Mouse (Mus musculus): Measurements from ENCODE around the gene Sec16a.

Gene Sec16a

DNA sequence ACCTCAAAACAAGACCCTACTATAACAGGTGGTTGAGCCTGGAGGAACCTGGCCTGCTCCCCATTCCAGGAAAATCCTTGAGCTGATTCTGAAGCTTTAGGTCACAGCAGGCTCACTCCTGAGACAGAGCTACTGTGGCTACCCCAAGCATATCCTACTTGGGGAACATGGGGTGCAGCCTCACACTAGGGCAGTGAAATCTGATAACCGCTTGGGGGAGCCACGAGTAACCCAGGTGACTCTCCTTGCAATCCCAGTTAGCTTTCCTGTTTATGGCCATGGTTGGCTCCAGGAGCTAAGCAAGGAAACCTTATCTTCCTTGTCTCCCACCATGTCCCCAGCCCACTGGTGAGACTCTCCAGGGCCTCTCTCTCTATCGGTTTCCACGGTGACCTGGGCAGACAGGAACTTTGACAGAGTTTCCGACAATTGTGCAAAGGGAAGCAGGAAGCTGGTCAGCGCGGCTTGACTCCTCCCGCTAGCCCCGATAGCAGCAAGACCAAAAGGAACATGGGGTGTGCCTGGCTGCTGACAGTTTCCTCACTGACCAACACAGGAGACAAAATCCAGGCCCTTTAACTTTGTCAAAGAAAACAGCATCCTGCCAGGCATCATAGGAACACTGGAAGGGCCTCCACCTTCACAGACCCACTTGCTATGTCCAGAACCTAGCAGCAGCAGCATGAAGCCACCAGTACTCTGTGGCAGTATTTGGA, 29.9 kb upstream of the Sec16a start:
- peak in 1 of 2 experiments; percentile 40 for DNase-seq (ENCODE audit: low spot score in 2 of 2)

DNA sequence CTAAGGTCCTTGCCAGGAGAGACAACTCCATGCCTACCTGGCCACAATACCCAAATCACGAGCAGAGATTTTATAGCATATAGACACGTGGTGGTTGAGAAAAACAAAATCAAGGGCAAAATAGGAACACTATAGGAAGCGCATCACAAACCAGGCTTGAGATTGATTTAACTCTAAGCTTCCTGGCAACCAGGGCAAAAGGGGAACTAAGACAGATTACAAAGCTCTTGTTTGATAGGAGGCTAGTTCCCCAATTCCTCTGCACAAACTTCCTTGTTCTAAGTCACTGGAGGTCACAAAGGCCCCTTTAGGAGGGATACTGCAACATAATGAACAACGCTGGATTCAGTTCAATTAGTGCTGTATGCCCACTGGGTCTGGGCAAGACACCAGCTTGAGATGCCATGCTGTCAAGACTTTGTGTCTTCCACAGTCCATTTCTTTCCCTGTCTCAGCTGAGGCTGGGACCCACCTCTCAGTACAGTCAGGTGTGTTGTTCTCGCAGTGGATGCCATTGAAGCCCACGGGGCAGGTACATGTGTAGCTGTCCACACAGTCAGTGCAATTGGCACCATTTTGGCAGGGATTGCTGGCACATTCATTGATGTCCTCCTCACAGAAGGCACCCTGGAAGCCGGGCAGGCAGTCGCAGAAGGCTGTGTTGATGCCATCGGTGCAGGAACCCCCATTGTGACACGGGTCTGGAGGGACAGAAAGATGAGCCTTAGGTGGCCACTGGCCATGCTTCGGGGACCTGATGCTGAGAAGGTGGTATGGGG, 27.5 kb upstream of the Sec16a start:
- no peak for DNase-seq (ENCODE audit: low spot score in 2 of 2)

- DNase-seq (ENCODE audit: low spot score in 2 of 2): no peak
Measured at GRCm38 (mm10) chr2:26471652-26472285, 26.8 kb upstream of the Sec16a start.

- DNase-seq (ENCODE audit: low spot score in 2 of 2): no peak
Measured at GRCm38 (mm10) chr2:26470967-26471366, 26.0 kb upstream of the Sec16a start.

- no peak for DNase-seq (ENCODE audit: low spot score in 2 of 2)
Measured at GRCm38 (mm10) chr2:26468376-26468775, 23.4 kb upstream of the Sec16a start.

- DNase-seq (ENCODE audit: low spot score in 2 of 2): no peak
Measured at GRCm38 (mm10) chr2:26463412-26463811, 18.4 kb upstream of the Sec16a start.

GRCm38 (mm10) chr2:26462980-26463379, 18.0 kb upstream of the Sec16a start:
- DNase-seq (ENCODE audit: low spot score in 2 of 2): no peak

GRCm38 (mm10) chr2:26461667-26462066, 16.7 kb upstream of the Sec16a start:
- no peak for DNase-seq (ENCODE audit: low spot score in 2 of 2)

GRCm38 (mm10) chr2:26460837-26461236, 15.8 kb upstream of the Sec16a start:
- no peak for DNase-seq (ENCODE audit: low spot score in 2 of 2)

GRCm38 (mm10) chr2:26460097-26460646, 15.2 kb upstream of the Sec16a start:
- no peak for DNase-seq (ENCODE audit: low spot score in 2 of 2)

DNA sequence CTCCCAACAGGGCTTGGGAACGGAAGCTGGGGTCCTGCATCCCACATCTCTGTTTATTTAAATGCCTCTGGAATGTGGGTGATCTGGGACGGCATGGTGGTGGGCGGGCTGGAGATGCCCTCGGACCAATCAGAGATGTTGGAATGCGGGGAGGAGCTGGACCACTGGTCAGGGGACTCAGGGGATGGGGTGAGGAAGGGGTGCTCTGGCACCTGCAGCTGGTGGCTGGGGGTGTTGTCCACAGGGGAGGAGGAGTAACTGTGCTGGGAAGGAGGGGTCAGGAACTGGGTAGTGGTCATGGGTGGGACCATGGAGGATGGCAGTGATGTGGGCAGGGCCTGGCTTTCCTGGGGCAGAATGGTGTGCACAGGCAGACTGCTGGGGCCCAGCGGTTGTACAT, 14.5 kb upstream of the Sec16a start:
- no peak for DNase-seq (ENCODE audit: low spot score in 2 of 2)

DNA sequence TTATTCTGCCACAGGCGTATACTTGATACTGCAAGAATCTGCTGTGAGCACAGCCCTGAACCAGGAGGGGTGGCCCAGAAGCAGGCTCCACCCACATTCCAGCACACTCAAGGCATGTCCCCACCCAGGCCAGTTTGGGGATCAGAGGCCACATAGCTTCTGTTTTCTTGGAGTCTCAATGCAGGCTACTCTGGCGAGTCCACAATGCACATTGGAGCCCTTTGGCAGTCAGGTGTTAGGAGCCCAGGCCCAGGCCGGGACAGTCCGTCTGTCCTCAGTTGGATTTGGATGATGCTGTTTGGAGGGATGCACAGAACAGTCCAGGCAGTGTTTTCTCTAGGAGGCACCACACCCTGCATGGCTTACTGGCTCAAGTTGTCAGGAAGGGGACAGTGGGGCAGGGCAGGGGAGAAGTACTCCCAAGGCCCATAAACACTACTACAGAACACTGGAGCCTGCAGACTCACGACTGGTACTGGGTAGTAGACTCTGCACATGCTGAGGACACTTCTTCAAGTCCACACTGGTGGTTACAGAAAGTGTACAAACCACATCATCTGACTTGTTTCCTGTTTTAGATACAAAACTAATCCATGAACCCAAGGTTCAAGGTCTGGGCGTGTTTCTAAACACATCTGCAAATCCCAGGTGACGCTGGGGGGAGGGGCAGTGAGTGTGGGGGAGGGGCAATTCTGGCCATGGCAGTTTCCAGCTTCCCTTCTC, 13.5 kb upstream of the Sec16a start:
- peak in 1 of 2 experiments; percentile 61 for DNase-seq (ENCODE audit: low spot score in 2 of 2)

DNA sequence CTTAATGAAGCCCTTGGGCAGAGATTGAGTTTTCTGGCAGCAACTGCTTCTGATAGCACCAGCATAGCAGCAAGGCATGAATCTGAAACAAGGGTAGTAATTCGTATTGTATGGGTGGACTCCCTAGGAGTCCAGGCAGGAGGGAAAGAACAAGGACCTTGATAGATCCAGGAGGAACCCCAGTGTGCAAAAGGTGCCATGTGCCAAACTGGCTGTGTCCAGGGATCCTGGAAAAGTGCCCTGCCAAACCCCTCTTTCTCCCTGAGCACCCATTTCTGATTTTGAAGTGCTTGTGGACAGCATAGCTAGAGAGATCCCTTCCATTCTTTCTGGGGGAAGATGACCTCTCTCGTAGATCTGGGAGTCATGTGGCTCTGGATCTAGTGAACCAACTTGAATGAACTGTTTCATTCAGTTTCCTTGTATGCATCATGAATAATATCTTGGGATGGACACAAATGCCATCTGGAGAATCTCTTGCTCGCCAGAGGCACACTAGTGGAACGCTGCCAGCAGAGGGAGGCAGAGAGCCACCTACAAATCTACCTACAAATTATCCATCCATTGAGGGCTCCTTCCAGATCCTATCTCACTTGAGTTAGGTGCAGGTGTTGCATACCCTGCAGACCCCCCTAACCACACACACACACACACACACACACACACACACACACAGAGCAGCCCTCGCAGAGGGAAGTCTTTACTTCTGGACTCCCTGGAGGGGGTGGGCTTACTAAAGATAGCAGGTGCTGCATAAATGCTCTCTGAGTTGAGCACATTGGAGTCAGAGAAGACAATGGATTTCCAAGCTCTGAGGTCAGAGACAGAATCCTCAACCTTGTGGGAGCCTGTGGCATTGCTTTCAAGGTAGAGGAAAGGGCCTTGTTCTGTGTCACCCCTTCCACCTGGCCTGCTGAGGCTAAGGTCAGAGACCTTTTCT, 4.4 kb upstream of the Sec16a start:
- peak; percentile 56 to 87 for DNase-seq (ENCODE audit: low spot score in 2 of 2)

DNA sequence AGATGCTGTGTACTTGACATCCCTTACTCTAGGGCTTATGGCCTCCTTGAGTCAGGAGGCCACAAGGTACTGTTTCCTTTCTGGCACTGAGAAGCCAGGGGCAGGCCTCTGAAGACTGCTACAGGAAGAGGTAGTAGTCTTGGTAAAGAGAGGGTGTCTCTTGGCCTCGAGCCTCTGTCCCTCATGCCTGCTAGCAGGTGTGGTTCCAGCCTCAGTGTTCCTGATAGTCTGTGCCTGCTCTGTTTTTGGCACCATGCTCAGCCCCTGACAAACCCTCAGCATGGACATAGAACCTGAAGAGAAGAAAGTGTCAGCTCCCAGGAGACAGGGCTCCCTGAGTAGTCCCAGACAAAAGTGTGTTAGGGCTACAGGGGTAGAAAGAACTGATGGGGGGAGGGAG, 2.4 kb upstream of the Sec16a start:
- no peak for DNase-seq (ENCODE audit: low spot score in 2 of 2)

DNA sequence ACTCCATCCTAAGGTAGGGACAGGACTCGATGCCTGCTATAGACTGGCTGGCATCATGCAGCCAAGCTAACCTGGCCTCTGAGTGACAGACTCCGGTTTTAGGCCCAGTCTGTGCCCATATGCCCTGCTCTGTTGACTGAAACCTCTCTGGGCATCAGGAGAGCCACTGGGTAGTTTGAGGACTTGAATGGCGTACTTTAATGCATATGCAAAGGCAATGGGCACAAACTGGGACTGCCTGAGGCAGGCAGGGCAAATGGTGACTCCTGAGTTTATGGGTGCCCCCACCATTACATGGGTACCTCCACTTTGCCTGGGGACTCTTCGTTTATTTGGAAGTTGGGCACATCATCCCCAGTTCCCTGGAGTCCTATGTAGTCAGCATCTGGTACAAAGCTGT, 1.7 kb upstream of the Sec16a start:
- no peak for DNase-seq (ENCODE audit: low spot score in 2 of 2)

DNA sequence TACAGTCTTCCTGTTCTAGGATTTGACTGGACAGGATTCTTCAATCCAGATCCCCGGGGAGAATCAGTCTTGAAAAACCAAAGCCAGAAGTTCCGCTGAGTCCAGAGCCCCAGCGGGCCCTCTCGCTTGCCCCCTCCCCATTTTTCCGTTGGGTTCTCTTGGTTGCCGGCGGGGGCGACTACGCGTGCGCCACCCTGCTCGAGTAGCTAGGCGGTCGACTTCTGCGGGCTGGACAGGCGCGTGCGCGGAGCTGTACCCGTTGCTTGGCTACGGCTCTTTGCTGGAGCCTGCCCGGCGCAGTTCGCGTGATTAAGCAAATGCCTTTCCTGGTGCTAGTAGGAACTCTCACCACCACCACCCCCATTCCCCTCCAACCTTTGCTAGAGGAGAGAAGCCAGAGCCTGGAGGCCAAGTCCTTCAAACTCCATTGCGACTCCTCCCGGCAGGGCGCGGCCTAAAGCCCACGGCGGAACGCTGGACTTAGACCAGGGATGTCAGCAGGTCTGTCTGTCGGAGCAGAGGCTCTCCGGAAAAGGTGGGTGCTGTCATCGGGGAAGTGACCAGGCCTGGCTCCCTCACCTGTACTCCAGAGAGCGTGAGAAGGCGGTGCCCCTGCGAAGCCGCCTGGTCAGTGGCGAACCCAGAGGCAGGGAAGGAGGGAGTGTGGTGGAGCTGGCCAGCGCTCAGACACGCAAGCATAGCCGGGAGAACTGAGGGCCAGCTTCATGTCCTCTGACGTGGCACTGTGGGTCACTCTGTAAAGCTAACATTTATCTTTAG, 840 bp upstream of the Sec16a start:
- DNase-seq (ENCODE audit: low spot score in 2 of 2): peak; percentile 87 to 92

DNA sequence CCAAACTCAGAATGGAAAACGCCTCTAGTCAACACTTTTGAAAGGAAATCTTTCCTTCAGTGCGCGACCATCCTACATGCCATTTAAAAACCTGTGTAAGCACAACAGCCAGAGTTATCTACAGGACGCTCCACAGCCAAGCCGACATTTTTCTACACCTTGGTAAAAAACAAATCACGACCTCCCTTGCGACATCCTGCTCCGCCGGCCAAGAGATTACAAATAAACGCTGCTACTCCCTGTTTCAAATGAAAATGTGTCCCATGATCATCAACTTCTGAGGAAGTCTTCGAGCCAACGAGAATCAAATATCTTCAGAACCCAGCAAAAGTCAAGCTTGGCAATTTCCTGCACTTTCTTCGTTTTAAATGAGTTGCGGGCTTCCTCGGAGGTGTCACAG, 648 bp downstream of the Sec16a start:
- no peak for DNase-seq (ENCODE audit: low spot score in 2 of 2)

- no peak for DNase-seq (ENCODE audit: low spot score in 2 of 2)
Measured at GRCm38 (mm10) chr2:26443876-26444275, 1.1 kb downstream of the Sec16a start.

GRCm38 (mm10) chr2:26442843-26443242, 2.2 kb downstream of the Sec16a start:
- no peak for DNase-seq (ENCODE audit: low spot score in 2 of 2)

GRCm38 (mm10) chr2:26441688-26442087, 3.3 kb downstream of the Sec16a start:
- no peak for DNase-seq (ENCODE audit: low spot score in 2 of 2)

Measured in spleen, postnatal 4 days (tissue).